Mouse (Mus musculus) heart, postnatal 36 days (tissue): ENCODE measurements around the gene Fbxo17. TPM values are rescaled to one million over a fixed set of nuclear protein-coding genes. Genes with fewer than 3 reads are reported as not detected.
"Not testable (repeated sequence)": the region's sequence is repeated elsewhere in the genome, so short reads cannot be mapped to it uniquely, and the experiment has no call there.

Source experiments
- DNase-seq, 2 experiments: peaks; one replicate each; pipeline ENCODE4 v3.0.0; 2021 to 2022
- intact Hi-C: fragments of 180-260 bp; cut with DNase I; formaldehyde crosslinking; loops from one replicate; pipeline ENCODE4 v1.15.1; 2025
- total RNA-seq, 2 experiments: library from RNA; stranded (reverse); gene quantifications; 2 replicates each; pipeline ENCODE4 v1.2.3; 2021

Gene Fbxo17
- total RNA-seq = under 1 TPM; 0.46 to 0.53 TPM

DNA sequence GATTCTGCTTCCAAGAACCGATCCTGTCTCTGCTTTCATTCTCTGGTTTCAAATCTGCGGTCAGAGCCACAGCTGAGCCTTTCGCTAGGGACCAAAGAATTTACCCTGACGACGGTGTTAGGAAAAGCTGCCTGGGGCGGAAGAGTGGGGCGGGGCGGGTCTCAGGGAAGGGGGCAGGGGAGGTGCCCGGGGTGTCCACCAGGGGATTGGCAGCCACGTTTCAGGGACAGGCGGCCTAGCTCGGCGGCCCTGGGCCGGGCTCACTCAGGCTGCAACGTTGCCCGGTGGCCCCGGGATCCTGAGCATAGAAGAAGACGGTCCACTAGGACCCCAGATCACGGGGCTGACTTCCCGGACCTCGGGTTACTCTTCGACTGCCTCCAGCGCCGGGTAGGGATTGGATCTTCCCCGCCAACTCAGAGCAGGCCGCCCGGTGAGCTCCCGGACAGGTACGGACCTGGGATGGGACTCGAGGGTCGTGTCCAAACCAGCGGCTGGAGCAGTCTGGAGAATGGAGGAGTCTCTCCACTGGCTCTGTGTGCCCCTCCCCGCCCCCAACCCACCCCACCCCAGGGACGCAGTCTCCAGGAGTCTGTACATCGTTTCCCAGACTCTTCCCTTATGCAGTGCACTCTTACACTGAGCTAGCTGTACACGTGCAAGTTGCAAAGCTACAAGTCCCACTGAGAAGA is at the start of gene Fbxo17:
Gene Fbxo17, plus strand, starts transcription at position 215 of the 692 bp plus-strand sequence.
- DNase-seq = peak; percentile 50
- intact Hi-C loops = no loop called here

DNA sequence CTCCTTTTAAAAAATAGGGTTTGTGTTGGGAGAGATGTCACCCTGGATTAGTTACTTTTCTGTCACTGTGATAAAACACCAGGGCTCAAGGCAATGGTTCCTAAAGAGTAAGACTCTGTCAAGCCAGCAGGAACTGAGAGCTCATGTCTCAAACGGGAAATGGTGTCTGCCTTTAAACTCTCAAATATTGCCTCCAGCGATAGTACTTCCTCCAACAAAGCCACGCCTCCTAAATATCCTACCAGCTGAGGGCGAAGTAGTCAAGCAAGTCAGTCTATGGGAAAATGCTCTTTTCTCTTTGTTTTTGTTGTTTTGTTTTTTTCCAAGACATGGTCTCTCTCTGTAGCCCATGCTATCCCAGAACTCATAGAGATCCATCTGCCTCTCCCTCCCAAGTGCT is 45.4 kb upstream of the Fbxo17 start:
- intact Hi-C loops = no loop called here

DNA sequence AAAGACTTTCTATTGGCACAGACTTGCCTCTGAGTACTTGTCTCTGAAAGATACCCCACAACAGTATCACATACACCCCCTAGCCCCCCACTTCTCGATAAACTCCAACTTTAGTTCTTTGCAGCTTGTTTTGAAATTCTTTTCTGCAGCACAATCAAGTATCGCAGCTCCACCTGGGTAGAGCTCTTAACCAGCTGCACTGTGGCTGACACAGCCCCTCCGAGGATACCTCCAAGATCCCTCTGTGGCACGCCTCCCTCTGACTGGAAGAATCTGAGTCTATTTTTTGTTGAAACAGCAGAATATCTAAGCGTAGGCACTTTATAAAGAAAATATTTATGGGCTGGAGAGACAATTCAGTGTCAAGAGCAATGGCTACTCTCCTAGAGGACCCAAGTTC is 44.3 kb upstream of the Fbxo17 start:
- intact Hi-C loops = no loop called here
- no peak for DNase-seq

More for the DNA sequence above, 45.4 kb upstream of the Fbxo17 start:
- DNase-seq = no peak

DNA sequence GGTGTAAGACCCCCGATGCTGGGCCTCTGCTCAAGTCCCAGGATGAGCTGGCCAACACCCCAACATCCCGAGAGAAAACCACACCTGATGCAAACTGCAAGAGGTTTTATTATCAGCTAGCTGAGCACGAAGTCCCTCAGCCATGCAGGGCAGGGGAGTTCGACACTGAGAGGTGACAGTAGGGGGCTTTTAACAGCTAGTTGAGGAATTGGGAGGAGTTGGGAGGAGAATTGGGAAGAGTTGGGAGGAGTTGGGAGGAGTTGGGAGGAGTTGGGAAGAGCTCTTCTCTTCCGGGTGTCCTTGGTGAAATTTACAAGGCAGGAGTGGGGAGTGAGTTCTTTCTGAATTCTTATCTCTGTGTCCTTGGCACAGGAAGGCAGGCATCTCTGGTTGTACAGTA is 43.8 kb upstream of the Fbxo17 start:
- intact Hi-C loops, DNase-seq: not testable (repeated sequence)

DNA sequence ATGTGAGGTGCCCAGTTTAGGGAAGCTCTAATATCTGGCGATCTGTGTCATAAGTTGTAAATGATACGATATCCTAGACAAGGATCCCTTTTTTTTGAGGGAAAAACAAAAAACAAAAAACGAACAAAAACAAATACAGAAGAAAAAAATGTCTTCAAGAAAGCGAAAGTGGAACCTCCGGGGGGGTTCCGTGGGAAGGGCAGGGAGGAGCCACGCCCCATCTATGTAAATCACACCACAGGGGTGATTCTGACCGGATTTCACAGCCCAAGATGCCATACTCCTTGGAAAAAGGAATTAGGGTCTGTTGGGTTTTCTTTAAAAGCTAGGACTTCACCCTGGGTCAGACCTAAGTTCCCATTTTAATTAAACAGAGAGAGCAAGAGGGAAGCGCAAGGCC is 41.6 kb upstream of the Fbxo17 start:
- no peak for DNase-seq
- intact Hi-C loops = loop anchor here (5.0 kb wide), 1 partner anchor 52 kb away; no protein-coding TSS in a partner anchor

DNA sequence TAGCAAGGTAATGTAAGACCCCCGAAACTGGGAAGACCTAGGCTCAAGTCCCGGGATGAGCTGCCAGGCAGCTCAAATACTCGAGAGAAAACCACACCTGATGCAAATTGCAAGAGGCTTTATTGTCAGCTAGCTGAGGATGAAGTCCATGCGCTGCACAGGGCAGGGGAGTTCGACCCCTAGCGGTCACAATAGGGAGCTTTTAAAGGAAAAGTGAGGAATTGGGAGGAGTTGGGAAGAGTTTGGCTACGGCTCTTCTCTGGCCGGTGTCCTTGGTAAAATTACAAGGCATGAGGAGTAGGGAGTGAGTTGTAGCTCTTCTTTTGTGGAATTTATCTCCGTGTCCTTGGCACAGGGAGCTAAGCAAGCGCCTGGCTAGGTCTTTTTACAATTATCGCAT is 40.9 kb upstream of the Fbxo17 start:
- peak; percentile 9 to 11 for DNase-seq
- intact Hi-C loops = loop anchor here (5.0 kb wide), 1 partner anchor 52 kb away; no protein-coding TSS in a partner anchor

DNA sequence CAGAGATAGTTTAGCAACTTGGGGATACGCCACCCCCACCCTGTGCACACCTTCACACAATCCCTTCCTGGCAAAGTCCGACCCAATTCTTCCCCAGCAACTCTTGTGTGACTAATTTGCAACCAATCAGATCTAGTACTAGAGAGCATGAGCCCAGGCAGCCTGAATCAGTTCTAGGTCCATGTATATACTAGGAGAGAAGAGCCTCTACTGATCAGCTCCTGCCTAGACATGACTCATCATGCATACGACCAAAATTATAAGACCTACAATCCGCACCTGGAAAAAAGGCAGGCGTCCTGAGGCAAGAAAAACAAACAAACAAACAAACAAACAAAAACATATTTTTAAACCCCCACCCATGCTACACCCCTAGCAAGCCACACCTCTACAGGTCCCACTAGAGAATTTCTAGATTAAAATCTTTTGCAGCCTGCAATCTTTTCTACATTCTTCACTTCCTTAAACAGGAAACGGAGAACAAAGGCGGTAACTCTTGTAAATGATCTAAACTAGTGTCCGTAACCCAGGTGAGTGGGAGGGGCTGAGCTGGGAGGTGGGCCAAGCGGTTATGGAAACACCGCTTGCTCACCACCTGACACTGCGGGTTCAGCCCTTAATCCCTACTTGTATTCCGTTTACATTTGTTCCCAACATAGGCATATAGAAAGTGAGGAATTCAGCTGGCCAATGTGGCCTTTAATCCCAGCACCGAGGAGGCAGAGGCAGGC is 39.6 kb upstream of the Fbxo17 start:
- intact Hi-C loops = loop anchor here (5.0 kb wide), 1 partner anchor 50 kb away; no protein-coding TSS in a partner anchor
- no peak for DNase-seq

DNA sequence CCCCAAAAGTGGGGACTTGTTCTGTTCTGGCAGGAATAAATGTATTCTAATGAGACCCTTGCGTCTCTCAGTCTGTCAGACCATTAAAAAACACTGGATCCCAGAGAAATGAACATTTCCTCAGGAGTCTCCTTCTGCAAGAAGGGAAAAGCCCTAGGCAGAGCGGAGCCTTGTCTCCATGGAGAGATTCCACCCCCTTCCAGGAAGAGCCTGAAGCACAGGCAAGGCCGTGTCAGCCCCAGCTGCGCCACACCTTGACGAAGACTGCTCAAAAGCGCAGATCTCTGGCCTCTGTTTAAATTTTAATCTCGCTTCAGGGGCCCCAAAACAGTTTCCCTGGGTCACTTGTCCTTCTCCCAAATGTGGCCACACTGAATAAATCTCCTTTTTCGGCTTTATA is 39.0 kb upstream of the Fbxo17 start:
- intact Hi-C loops = loop anchor here (5.0 kb wide), 1 partner anchor 50 kb away; no protein-coding TSS in a partner anchor
- DNase-seq = no peak

DNA sequence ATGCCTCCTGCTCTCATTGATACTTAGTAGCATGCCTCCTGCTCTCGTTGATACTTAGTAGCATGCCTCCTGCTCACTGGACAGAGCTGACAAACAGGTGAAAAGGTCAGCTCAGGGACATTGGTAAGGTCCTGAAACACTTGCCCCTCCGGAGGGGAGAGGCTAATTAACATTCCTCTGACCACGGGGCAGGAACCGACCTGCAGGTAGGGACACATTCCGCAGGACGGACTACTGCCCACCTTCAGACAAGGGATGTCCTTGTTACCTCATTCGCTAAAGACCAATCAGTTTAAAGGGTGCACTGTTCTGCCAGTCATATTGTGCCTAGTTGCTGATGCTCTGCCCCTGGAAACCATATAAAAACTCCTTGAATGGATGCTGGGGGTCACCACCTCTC is 25.5 kb upstream of the Fbxo17 start:
- DNase-seq = no peak
- intact Hi-C loops = no loop called here

DNA sequence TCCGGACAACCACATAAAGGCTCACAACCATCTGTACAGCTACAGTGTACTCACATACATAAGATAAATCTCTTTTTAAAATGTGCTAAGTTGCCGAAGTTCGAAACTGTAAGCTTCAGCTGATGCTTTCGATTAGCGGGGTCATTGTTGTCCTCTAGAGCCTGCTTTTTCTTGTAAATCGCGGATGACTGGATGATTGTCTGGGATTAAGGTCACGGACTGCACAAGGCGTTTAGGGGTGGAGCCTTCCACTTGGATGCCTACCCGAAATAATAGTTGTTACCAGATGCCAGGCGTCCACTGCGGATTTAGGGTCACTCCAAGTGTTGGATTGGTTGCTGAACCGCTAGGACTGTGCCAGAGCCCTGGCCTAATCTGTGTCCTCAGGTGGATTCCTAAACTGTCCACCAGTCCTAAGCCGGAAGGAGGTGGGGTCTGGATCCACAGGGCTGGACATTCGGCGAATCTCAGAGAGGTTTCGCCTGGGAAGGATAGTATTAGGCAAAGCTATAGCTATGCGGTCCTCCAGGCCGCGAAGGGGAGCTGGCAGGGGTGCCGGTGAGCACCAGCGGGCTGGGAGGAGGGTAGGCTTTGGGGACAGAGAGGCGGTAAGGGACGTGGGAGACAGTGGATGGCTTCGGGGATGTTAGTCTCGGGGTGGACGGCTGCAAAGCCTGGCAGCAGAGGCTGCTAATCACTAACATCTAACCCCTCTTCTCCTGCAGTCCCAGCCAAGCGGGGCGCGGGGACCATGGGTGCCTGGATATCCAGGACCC is 23.9 kb upstream of the Fbxo17 start, which contains the start of gene Fbxo27:
Gene Fbxo27, plus strand, starts transcription at position 305 of the 776 bp plus-strand sequence.
- no peak for DNase-seq
- intact Hi-C loops = no loop called here

DNA sequence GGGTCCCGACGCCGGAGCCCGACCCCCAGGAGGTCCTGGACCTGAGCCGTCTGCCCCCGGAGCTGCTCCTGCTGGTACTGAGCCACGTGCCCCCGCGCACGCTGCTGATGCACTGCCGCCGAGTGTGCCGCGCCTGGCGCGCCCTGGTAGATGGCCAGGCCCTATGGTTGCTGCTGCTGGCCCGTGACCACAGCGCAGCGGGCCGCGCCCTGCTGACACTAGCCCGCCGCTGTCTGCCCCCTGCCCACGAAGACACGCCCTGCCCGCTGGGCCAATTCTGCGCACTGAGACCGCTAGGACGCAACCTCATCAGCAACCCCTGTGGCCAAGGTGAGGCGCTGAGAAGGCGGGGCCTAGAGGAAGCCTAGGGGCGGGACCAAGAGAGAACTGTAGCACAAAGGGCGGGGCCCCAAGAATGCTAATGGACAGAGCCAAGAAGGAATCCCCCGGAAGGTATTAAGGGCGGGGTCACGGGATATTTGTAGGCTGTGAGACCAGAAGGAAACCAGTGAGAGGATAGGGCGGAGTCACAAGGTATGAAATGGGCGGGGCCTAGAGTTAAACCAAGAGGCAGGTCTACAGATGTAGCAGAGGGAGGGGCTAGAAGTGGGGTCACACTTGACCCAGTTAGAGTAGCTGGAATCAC is 23.2 kb upstream of the Fbxo17 start:
- intact Hi-C loops = no loop called here
- DNase-seq = peak in 1 of 2 experiments; percentile 13

DNA sequence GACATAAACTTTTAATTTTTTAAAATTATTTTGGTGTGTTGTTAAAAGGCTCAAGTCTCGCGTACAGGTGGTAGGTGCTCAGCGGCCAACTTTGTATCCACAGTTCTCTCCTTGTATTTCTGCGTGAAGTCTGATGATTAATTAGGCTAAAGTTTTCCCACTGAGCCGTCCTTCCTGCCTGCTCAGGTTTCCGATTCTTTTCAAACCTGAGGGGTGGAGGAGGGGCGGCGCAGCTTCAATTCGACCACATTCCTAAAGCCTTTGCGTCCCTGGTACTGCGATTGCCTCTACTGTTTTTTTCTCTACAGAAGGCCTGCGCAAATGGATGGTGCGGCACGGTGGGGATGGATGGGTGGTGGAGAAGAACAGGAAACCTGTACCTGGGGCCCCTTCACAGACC is 22.2 kb upstream of the Fbxo17 start:
- DNase-seq = no peak
- intact Hi-C loops = no loop called here

DNA sequence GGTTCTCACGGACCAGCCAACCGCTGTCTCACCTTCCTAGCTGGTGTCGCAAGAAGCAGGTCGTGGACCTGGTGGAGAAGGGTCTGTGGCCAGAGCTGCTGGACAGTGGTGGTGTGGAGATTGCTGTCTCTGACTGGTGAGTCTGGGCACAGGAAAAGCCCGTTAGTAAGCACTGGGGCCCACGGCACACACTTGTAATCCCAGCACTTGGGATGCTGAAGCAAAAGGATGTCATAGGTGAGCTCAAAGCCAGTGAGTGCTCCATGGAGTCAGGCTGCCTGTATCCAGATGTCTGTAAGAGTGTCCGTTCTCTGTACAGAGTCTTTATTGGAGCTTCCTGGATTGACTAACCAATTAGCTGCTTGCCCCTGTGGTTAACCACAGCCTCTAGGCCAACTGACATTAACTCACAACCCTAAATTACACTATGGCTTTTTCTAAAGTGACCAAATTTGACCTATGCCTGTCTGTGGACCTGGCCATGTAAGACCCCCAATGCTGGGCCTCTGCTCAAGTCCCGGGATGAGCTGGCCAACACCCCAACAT is 21.6 kb upstream of the Fbxo17 start:
- intact Hi-C loops = no loop called here
- no peak for DNase-seq

DNA sequence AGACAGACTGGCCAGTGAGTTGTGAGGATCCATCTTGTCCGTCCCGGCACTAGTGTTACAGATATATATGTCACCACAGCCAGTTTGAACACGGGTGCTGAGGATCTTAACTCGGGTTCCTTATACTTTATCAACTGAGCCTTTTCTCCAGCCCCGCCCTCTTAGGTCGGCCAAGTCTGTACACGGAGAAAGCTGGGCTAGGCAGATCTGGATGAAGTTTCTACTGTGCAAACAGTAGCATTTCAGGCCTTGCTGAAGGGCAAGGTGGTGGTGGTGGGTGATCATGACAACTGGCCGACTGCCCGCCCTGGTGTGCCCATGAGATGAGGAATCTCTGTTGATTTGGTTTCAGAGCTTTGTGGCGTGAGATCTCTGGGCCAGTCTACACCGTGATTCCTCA is 19.3 kb upstream of the Fbxo17 start:
- intact Hi-C loops = no loop called here
- DNase-seq = no peak

DNA sequence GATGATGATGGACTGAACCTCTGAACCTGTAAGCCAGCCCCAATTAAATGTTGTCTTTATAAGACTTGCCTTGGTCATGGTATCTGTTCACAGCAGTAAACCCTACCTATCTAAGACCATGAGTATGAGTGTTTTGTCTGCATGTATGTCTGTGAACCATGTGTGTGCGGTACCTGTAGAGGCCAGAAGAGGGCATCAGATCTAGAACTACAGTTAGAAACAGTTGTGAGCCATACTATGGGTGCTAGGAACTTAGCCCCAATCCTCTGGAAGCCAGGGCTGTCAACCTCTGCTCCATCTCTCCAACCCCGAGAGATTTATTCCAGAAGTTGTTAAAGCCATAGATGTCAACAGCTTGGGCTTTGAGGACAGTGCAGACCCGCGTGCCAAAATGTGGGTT is 16.3 kb upstream of the Fbxo17 start:
- DNase-seq = no peak
- intact Hi-C loops = no loop called here

DNA sequence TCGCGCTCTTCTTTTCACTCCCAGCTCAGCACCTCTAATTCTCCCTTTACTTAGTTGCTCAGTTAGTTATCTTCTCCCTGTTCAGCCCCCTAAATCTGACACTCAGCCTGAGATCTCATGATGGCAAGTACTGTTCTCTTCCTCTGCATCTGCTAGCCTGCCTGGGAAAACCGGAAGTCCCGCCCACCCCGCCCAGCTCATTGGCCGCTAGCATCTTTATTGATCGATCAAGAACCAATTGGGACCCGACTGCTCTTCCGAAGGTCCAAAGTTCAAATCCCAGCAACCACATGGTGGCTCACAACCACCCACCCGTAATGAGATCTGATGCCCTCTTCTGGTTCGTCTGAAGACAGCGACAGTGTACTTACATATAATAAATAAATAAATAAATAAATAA is 15.3 kb upstream of the Fbxo17 start:
- DNase-seq, intact Hi-C loops: not testable (repeated sequence)

DNA sequence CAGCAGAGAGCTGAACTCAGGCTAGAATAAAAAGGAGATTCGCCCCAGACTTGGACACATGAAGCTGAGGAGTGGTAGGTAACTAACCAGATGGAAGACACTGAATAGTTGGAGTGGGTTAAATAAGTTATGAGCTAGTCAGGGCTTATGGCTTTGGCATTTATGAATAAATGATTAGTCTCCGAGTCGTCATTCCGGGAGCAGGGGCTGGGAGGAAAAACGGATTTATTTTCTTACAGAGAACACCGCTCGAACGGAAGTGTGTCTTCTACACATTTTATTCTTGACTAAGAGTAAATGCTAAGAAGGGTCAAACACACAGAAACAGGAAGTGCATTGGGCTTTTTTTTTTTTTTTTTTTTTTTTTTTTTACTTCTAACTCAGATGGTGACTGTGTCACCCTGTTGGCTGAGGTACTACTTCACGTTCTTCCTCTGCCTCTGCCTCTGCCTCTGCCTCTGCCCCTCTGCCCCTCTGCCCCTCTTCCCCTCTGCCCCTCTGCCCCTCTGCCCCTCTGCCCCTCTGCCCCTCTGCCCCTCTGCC is 13.9 kb upstream of the Fbxo17 start:
- no peak for DNase-seq
- intact Hi-C loops = no loop called here

DNA sequence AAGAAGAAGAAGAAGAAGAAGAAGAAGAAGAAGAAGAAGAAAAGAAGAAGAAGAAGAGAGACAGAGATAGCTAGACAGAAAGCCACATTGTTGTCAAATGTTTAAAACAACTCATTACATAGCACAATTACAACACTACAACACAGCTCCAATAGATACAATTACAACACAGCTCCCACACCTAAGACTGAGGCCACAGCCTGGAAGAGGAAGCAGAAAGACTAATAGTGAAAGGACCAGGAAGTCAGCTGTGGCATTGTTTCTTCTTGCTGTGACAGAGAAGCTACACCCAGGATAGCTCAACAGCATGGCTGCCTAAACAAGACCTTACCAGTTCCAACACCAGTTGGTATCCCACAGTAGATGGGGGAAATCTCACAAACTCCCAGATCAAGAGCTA is 7.2 kb upstream of the Fbxo17 start:
- no peak for DNase-seq
- intact Hi-C loops = no loop called here

DNA sequence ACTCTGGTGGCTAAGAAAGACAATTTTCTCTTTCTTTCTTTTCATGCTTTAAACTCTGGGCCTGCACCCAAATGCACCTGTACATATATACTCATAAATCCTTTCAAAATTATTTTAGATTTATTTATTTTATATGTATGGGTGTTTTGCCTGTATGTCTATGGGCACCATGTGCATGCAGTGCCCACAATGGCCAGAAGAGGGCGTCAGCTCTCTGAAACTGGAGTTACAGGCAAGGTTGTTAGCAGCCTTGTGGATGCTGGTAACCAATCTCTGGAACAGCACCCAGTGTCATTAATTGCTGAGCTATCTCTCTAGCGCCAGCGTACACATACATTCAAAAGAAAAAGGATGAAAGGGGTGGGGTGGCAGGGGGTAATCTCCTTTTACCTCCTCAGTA is 5.6 kb upstream of the Fbxo17 start:
- DNase-seq = no peak
- intact Hi-C loops = no loop called here

DNA sequence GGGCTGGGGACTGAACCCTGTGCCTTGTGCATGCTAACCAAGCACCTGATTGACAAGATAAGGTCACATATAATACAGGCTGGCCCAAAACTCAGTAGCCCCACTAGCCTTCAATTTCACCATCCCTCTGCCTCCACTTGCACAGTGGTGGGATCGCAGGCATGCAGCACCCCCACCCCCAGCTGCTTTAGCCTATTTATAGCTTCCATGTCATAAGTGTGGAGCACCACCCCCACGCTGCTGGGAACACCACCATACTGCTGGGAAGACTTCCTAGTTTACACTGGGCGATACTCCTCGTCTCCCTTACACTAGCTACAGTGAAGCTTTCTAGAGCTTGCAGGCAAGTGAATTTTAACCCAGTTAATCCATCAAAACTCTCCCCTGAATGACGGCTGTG is 1.9 kb upstream of the Fbxo17 start:
- no peak for DNase-seq
- intact Hi-C loops = no loop called here
